Mouse (Mus musculus): ENCODE measurements around the gene Trmu.

- TF ChIP-seq CTCF (IDR thresholded peaks at IDR 0.05; ENCODE audit: low read depth, low read length) = no peak
- TF ChIP-seq POLR2A (IDR thresholded peaks at IDR 0.05; ENCODE audit: extremely low read depth, insufficient read depth, low read length) = no peak
These were observed 13.5 kb downstream of the Trmu start for GRCm38 (mm10) chr15:85892498-85893118.

Data from liver, adult 2 months (tissue).